Mouse (Mus musculus) layer of hippocampus, adult 9-10 months (tissue): ENCODE data around the gene Atl3.
"Not testable (repeated sequence)": the region's sequence is repeated elsewhere in the genome, so short reads cannot be mapped to it uniquely, and the experiment has no call there.

ENCODE experiments used
- DNase-seq: peaks from one replicate; pipeline ENCODE4 v3.0.0; 2022; ENCODE audit warnings: low spot score

The Atl3 gene

GRCm38 (mm10) chr19:7493352-7494186, at the start of gene Atl3:
Gene Atl3, plus strand, starts transcription at chr19:7494040.
- no peak for DNase-seq

GRCm38 (mm10) chr19:7445105-7445504, 48.7 kb upstream of the Atl3 start:
- DNase-seq, result no peak

GRCm38 (mm10) chr19:7445596-7445995, 48.2 kb upstream of the Atl3 start:
- DNase-seq, result no peak

GRCm38 (mm10) chr19:7456803-7457202, 37.0 kb upstream of the Atl3 start:
- DNase-seq, result no peak

GRCm38 (mm10) chr19:7458901-7459300, 34.9 kb upstream of the Atl3 start:
- no peak for DNase-seq

DNA sequence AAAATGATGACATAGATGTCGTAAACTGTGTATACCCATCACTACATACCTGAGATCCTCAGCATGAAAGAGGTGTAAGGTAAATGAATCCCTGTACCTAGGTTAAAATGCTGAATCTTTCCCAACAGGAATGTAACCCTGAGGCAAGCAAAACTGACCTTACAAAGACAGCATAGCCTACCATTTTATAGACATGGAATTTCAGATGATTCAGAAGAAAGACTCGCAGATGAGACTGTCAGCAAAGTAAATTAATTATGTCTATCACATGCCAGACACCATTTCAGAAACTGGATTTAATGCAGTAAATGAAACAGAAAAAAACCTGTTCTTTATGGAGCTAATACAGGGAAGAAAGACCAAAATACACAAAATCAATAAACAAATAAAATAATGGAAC, 34.5 kb upstream of the Atl3 start:
- DNase-seq, result no peak

DNA sequence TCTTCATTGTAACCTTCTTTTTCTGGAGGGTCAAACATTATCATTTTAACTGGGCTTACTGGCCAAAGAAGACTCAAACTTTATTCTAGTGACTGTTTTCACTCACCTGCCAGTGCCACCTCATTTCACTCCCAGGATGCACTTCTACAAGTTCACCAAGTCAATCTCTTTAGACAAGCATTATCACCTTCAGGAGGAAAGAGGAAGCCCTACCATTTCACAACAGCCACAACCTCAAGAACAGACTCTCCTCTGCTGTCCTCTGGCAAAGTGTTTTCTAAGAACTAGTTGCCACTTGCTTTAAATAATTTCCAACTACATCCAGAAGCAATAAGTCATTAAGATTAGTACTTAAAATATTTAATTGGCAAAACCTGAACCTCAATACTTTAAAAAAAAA, 25.9 kb upstream of the Atl3 start:
- DNase-seq, result no peak

DNA sequence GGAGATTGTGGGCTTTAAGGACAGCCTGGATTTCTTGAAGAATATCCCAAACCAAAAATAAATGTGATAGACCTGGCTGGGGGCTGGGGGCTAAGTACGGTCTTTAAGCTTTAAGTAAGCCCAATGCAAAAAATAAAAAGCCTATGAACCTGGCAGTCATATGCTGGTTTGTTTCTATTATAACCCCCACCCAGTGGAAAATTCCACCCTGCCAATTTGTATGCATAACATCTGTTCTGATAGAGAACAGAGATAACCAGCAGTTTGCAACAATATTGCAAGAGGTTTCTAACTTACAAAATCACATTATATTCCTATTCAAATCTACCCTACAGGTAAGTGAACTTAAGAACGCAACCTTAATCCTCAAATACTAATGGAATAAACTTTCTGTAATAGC, 23.2 kb upstream of the Atl3 start:
- no peak for DNase-seq

- no peak for DNase-seq
These were observed 14.0 kb upstream of the Atl3 start for GRCm38 (mm10) chr19:7479751-7480248.

DNA sequence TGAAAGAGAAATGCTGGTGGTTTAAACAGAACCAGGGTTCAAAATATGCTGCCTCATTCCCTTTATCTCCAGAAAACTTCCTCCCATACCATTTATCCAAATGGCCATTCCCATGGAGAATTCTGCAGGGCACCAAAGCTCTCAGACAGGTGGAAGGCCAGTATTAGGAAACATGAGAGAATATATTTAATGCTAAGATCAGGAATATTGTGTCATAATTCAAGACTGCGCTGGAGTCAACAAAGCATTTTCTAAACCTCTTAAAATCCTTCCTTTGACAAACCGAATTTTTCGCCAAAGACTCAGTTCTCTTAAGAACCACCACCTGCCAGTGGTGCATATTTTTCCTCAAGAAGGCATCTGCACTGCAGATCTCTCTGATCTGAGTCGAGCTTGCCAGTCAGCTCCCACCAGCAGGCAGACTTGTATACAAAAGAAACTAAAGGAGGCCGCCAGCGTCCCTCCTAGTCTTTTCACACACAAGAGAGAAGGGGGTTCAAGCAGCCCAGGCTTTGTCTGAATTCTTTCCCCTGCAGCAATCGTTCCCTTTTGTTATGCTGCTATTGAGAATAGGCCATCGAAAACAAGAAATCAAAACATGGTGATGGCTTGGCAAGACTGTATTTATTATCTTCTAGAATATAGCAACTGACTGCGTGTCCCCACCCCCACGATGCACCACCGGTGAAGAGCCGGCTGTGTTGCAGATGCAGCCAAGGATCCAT, 12.1 kb upstream of the Atl3 start:
- DNase-seq, result peak; percentile 22

GRCm38 (mm10) chr19:7482266-7482598, 11.6 kb upstream of the Atl3 start:
- no peak for DNase-seq

- peak; percentile 79 for DNase-seq
These were observed 11.0 kb upstream of the Atl3 start, which contains the start of gene Rtn3 for GRCm38 (mm10) chr19:7482599-7483511. Gene Rtn3, minus strand, starts transcription at chr19:7483281.

GRCm38 (mm10) chr19:7483512-7483882, 10.3 kb upstream of the Atl3 start:
- DNase-seq, result peak; percentile 71

- DNase-seq, result peak; percentile 43
These were observed 9.8 kb upstream of the Atl3 start for GRCm38 (mm10) chr19:7484076-7484475.

GRCm38 (mm10) chr19:7487680-7488079, 6.2 kb upstream of the Atl3 start:
- no peak for DNase-seq

- no peak for DNase-seq
These were observed 1.9 kb upstream of the Atl3 start for GRCm38 (mm10) chr19:7491960-7492359.

GRCm38 (mm10) chr19:7492682-7493081, 1.2 kb upstream of the Atl3 start:
- DNase-seq, result no peak

- peak; percentile 92 for DNase-seq
These were observed 561 bp downstream of the Atl3 start for GRCm38 (mm10) chr19:7494187-7495015.

DNA sequence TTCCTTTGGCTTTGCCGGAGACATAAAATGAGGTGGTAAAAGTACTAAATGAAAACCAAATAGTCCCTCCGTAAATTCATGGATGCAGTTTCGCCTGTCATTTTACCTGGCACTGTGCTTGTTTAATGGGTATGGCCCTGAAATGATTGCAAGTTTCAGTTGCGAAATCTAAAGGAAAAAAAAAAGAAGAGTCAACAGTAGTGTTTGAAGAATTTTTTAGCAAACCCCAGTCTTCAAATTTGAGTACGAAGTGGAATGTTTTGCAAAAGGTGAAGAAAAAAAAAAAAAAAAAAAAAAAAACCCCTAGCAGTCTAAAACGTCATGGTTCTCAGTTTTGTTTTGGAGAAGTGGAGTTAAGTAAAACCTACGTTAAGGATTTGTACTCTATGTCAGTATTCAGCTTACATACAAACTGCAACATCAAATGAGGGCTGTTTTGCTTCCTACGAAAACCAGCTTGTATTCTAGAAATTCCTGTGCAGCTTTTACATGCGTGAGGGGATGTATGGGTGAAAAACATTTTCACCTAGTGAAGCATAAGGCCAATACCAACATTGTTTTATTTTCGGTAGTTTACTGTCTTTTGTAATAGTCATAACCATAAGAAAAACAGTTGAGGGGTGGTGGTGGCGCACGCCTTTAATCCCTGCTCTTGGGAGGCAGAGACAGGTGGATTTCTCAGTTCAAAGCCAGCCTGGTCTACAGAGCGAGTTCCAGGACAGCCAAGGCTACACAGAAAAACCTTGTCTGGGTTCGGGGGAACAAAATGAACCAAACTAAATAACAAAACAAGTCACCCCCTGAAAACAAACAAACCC, 1.6 kb downstream of the Atl3 start:
- DNase-seq, result no peak

GRCm38 (mm10) chr19:7496070-7496469, 2.2 kb downstream of the Atl3 start:
- DNase-seq, result not testable (repeated sequence)
